Mouse (Mus musculus) T-helper 2 cell (primary cell): ENCODE measurements around the gene Pqlc2.

Source experiments
- in situ Hi-C: fragments of 300-600 bp; cut with MboI, MseI; formaldehyde crosslinking; loops from one replicate; pipeline ENCODE4 v1.15.1; 2025; ENCODE audit warnings: high pct_unique_total_duplicates

Gene Pqlc2

DNA sequence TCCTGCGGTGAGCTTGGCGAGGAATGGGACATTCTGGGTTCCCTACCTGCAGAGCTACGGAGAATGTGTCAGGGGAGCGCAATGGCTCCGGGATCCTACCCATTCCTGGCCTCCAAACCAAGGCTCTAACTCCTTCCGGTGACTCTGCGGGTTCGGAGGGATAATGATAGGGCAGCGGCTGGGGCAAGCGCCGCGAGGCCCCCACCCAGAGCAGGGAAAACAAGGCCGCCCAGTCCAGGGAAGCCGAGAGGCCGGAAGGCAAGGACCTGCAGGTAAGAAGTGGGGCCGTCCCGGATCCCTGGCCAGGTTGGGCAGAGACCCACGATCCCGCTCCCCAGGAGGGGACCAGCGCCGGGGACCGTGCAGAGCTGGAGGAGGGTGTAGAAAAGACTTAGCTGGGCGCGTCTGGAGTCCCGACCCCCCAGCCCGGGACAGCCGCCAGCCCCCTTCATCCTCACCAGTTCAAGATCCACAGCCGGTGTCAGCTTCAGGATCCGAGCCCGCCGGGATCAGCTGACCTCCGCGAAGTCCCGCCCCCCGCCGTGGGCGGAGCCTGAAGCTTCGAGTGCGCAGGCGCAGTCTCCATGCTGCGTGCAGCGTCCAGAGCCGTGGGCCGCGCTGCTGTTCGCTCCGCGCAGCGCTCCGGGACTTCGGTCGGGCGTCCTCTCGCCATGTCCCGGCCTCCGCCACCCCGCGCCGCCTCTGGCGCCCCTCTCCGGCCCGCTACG lies at the start of gene Pqlc2, which contains the start of gene Akr7a5:
TSS of gene Pqlc2 (minus strand) at position 538 of the 728 bp plus-strand sequence.
TSS of gene Akr7a5 (plus strand) at position 574 of the 728 bp plus-strand sequence.
- in situ Hi-C loops: no loop called here

DNA sequence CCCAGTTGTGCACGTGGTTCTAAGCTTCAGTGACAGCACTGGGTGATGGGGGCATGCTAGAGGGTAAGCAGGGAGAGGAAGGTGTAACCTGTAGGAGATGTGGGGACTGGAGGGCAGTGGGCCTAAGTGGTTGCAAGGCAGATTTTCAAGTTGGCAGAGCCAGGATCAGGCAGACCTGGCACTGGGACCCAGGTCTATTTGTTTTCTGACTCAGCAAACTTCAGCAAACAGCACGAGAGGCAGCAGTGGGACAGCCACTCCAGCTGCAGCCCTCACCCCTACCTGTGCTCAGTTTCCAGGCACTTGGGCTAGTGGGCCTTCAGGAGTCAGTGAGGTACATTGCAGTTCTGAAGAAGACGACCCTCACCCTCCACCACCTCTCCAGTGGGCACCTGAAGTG lies 46.7 kb upstream of the Pqlc2 start:
- in situ Hi-C loops: no loop called here

DNA sequence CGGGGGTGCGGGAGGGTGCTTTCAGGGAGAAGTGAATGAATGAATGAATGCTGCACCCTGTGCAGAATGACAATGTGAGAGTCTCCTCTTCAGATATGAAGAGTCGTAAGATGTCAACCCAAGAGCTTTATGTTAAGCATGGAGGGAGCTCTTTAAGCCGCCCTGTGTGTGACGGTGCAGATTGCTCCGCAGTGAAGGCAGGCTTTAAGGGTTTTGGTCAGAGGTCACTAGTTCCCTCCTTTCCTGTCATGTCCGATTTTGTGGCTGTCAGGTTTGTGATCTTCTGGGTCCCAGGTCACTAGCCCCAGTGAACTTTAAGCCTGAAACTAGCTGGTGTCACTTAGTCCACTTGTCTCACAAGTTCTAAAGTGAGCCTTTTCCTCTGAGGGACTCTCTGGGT lies 42.3 kb upstream of the Pqlc2 start:
- in situ Hi-C loops: no loop called here

DNA sequence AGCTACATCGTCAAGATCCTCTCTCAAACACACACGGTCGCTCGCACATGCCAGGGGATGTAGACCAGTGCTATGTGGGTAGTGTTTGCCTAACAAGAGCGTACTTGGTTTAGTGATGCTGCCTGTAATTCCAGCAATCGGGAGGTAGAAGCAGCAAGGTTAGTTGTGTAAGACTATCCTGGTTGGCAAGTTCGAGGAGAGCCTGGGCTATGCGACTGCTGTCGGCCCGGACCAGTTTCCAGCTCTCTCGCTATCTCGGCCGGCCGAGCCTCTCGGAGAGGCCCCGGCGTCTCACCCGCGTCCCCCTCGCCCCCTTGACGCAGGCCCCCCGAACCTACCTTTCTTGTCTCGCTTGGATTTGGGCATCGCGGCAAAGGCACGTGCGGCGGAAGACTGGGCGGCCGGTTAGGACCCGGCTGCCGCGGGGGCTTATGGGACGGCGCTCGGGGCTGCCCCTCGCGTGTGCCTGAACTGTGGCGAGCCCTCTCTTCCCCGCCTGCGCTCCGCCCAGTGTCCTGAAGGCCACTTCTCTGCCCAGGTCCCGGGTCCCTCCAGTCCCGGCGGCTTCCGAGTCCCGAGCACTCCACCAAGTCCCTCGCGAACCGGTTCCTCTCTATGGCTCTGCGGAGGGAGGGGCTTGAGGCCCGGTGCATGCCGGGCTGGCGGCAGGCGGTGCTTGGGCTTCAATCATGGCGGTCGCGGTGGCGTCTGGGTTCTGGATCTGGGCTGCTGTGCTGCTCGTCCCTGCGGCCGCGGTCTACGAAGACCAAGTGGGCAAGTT lies 41.6 kb upstream of the Pqlc2 start, which contains the start of the genes Mrto4, Emc1 and Ubr4:
TSS of gene Mrto4 (minus strand) at position 646 of the 781 bp plus-strand sequence.
TSS of gene Emc1 (plus strand) at position 657 of the 781 bp plus-strand sequence.
TSS of gene Ubr4 (plus strand) at position 679 of the 781 bp plus-strand sequence.
- in situ Hi-C loops: no loop called here

DNA sequence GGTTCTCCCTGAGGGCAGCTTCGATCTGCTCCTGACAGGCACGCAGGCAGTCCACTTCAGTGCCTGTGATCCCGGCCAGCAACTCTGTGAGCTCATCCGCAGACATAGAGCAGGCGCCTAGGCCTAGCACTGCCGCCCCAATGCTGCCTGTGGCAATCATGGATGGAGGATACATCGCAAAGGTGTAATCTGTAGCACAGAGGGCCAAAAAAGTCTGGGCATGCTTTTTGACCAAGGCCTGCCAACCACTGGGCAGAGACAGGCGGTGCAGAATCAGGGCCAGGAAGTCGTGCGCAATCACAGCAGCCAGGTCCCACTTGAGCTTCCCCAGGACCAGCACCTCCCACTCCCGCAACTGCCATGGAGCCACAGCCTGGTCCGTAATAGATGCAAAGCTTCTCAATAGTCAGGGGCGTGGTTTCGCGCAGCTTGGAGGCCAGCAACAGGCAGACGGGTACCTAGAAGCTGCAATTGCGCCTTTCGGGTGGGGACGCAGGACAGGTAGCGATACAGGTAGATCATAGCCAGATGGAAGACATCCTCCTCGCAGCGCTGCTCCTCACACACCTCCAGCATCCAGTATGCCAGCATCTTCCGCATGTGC lies 35.0 kb upstream of the Pqlc2 start:
- in situ Hi-C loops: no loop called here

DNA sequence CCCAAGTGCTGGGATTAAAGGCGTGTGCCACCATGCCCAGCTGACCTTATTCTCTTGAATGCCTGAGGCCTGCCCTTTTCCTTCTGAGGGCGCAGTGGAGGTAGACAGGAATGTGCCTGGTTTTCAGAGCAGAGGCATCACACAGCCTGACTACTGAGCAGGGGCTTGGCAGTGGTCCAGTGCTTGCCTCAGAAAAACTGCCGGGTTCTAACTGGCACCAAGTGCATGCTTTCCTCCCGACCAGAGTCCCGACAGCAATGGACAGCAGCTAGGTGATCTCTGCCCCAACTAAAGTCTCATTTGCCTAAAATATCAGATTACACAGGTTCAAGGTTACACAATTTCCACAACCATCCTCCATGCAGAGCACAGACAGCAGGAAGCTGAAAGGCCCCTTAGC lies 33.2 kb upstream of the Pqlc2 start:
- in situ Hi-C loops: no loop called here

DNA sequence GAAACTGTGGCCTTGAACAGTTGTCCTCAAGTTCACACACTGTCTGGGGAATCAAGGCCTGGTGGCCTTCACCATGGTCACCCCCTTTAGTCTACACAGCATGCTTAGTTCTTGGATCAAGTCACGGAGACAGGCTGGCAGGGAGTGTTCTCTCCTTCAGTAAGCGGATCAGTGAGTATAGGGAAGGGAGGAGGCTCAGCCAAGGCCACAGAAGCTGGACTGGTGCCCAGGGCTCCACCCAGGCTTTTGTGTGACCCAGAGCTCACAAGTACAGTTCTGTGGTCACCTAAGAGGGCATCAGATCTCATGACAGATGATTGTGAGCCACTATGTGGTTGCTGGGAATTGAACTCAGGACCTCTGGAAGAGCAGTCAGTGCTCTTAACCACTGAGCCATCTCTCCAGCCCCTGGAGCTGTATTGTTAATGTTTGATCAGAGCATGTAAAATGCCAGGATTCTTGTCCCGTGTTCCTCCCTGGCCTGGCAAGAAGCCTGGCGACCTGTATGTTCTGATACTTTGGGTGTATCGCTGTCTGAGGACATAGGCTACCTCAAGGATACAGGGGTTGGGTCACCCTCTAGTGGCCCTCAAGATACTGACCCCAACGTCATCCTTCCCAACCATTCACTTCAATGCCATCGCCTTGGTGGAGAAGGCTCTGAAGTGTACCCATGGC lies 31.2 kb upstream of the Pqlc2 start:
- in situ Hi-C loops: no loop called here

DNA sequence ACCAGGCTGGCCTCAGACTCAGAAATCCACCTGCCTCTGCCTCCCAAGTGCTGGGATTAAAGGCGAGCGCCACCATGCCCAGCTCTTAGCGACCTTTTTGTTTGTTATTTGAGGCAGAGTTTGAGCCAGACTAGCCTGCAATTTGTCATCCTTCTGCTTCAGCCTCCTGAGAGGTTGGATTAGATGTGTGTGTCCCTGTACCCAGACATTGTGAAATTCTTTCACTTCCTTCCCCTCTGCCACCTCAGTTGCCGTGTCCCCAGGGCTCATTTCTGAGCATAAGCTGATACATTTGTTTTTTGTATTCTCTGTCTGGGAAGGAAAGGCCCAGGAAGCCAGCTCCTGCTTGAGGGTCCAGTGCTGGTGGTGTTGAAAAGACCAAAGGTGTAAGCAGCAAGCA lies 30.3 kb upstream of the Pqlc2 start:
- in situ Hi-C loops: no loop called here

DNA sequence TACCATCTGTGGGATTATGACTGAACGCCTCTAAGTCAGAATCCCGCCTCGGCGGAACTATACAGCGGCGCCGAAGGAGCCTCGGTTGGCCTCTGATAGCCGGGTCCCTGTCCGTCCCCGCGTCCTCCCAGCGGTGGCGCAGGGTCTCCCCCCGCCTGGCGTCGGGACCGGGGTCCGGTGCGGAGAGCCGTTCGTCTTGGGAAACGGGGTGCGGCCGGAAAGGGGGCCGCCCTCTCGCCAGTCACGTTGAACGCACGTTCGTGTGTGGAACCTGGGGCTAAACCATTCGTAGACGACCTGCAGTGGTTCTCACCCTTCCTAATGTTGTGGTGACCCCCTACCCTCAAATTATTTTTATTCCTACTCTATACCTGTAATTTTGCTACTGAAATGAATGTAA lies 27.6 kb upstream of the Pqlc2 start:
- in situ Hi-C loops: loop anchor here (10.0 kb wide), 1 partner anchor 1123 kb away; the partner anchor contains the start of gene Hp1bp3

DNA sequence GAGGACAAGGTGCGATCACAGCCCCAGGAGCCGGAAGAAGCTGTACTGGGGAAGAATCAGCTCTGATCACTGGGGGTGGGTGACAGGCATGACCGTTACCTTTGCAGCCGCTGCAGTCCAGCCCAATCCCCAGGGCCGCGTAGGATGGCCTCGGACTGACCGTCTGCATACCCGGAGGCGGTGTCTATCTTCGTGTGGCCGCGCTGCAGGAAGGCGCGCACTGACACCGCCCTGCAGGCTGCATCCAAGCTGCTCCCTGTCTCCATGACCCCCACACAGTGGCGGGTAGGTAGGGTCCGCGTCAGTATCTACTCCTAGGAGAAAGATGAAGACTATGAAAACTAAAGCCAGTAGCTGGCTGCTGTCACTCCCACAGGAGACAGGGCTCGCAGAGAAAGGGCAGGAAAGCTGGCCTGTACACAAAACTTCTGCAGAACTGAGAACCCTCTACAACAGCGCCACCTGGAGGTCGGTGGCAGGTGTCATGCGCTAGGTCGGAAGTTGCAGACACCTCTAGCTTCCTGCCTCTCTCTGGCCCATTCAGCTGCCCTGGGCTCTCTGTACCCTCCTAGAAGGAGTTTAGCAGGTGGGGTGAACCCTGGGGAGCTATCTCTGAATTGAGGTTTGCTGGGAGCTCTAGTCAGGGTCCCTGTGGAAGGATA lies 26.4 kb upstream of the Pqlc2 start:
- in situ Hi-C loops: loop anchor here (10.0 kb wide), 1 partner anchor 1122 kb away; the partner anchor contains the start of gene Hp1bp3

DNA sequence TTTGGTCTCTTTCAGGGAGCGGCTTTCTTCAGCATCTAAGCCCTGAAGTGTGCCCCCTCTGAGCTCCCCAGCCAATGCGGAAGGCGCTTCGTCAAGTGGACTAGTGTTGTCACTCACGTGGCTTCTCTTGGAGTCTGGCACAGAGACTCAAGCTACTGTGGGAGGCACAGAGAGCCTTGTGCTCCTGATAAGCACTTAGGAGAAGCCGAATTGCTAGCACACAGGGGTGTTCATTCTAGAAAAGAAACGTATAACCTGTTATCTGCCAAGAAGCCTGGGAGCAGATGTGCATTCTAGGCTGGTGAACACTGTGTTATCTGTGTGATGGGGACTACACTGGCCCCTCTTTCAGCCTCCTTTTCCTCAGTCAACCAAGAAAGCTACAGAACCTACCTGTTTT lies 25.0 kb upstream of the Pqlc2 start:
- in situ Hi-C loops: loop anchor here (10.0 kb wide), 1 partner anchor 1121 kb away; the partner anchor contains the start of gene Hp1bp3

DNA sequence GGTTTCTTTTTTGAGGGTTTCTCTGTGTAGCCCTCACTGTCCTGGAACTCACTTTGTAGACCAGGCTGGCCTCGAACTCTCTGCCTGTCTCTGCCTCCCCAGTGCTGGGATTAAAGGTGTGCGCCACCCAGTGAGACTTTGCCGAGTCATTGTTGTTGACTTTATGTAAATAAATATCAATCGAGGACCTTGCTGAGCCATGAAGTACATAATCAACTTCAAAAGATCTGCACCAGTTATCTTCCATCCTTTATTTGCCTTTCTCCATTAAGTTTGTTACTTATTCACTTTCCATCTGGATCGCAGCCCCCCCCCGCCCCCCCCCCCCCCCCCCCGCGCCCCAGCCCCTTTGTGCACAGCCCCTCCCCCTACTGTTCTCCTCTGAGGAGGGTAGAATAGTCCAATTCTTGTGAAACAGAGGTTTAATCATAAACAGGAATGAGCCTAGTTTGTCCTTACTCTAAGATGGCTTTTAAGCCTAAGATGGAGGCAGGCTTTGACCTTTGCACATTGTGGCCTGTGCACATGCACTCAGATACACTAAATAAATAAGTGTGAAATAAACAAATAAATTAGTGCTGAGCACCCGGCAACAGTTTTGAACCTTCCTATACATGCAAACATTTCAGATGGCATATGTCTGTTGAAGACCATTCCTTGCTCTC lies 24.3 kb upstream of the Pqlc2 start:
- in situ Hi-C loops: loop anchor here (10.0 kb wide), 1 partner anchor 1120 kb away; the partner anchor contains the start of gene Hp1bp3

DNA sequence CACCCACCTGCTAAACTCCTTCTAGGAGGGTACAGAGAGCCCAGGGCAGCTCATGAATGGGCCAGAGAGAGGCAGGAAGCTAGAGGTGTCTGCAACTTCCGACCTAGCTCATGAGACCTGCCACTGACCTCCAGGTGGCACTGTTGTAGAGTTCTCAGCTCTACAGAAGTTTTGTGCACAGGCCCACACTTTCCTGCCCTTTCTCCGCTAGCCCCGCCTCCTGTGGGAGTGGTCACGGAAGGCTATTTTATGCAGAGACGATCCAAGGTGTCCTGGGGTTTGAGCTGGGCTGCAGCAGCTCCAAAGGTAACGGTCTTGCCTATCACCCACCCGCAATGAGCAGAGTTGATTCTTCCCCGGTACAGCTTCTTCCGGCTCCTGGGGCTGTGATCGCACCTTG lies 20.1 kb upstream of the Pqlc2 start:
- in situ Hi-C loops: loop anchor here (10.0 kb wide), 1 partner anchor 1116 kb away; the partner anchor contains the start of gene Hp1bp3

DNA sequence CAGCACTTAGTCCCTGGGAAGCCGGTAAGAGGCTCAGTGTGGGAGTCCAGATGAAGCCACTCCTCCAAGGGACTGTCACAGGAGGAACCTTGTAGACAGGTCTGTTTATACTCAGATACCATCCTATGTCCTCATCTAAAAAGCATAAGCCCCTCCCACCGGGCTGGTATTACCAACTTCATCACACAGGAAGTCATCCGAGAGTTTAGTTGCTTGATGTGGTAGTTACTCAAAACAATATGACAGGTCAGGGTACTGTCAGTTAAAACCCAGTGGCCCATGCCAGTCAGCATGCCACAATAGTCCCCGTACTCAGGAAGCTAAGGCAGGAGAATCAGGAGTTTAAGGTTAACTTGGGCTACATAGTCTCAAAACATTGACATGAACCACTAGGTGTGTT lies 9.2 kb upstream of the Pqlc2 start:
- in situ Hi-C loops: no loop called here

DNA sequence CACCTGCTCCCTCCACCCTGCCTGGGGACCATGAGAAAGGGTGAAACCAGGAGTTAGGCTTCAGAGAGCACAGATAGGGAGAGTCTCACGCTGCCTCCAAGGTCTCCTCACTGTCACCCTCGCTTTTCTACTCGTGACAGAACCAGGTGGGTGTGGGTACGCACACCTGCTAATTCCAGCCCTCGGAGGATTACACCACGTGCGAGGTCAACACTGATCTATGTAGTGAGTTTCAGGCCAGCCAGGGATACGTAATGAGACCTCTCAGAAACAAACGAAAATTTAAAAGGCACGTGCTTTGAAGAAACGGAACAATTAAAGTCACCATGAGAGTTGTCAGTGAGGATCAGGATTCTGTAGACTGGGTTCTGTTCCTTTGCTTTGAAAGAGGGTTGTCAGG lies 7.9 kb upstream of the Pqlc2 start:
- in situ Hi-C loops: no loop called here

DNA sequence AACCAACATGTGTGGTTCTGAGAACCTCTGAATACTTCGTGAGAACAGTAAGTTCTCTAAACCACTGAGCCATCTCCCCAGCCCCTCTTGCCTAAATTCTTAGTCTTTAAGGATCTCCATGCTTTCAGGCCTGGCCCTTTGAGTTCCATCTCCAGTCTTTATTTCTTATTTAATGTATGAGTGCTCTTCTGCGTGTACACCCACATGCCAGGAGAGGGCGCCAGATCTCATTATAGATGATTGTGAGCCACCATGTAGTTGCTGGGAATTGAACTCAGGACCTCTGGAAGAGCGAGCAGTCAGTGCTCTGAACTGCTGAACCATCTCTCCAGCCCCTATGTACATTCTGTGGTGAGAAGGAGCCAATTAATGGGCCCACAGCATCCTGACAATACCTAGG lies 2.1 kb upstream of the Pqlc2 start:
- in situ Hi-C loops: no loop called here

DNA sequence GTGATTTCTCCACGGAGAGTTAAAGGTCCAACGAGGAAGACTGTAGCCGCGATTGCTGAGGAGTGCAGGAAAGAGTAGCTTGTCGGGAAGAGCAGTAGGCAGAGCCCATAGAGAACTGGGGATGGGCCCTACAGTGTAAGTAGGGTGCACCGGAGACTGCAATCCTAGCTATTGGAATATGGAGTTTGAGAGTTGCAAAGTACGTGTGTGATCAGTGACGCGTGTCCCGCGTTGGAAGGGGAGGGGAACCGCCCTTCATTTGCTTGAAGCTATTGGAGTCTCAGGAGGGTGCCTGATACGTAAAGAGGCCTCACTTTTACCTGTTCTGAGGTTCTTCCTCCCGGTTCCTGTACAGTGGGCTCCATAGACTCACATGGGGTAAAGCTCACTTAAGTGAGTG lies 1.2 kb upstream of the Pqlc2 start:
- in situ Hi-C loops: no loop called here

DNA sequence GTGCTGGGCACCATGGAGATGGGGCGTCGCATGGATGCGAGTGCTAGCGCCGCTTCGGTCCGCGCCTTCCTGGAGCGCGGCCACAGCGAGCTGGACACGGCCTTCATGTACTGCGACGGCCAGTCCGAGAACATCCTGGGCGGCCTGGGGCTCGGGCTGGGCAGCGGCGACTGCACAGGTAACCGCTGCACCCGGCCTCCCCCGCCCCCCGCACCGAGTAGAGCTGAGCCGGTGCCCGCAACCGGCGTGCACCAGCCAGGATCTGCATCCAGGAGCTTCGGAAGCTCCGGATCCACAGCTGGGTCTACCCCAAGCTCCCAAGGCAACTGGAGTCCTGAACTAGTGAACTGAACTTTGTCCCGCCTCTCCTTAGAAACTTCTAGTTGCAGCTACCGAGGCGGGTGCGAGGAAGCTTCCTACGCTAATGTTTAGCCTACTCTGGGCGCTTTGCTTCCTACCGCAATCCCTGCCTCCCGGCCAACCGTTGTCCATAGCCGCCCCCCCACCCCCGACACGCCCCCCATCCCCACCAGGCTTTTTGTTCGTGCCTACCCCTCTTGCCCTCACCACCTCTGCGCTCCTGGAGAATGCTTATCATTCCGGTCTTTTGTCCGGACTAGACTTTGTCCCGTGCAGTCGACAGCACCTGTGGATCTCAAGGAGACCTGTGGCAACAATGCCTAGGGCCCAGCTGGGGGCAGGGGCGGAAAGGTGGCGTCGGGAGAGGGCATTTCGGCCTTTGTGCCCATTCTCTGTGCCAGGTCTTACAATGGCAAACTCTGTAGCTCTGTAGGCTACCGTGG lies 592 bp upstream of the Pqlc2 start:
- in situ Hi-C loops: no loop called here

DNA sequence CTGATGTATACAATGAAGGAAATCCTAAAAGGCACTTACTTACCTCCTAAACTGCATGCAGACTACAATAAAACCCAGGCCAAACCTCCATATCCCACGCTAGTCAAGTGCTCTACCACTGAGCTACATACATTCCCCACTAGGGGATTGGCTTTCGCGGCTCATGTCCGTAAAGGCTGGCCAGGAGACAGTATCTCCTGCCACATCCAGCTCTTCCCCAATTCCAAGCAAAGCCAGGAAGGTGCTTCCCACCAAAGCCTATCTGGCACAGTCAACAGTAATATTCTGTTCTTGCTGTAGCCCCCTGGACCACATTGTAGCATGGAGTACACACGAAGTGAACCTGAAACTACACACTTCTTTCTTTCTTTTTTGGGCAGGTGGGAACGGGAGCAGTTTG lies 857 bp downstream of the Pqlc2 start:
- in situ Hi-C loops: no loop called here

DNA sequence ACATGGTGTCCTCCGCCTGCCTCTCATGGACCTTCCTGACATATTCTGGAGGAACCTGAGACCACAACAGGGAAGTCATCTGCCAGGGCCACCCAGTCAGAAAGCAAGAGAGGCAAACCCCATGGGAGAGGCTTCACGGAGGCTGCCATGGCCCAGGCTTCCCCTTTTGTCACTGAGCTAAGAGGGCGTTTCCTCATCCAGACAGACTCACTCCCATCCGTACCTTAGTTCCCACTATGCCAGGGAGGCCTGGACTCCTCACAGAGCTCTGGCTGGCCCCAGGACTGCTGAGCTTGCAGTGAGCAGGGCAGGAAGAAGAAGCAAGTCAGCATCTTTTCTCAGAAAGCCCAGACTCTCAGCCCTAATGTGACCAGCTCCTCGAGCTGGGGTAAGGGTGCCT lies 2.6 kb downstream of the Pqlc2 start:
- in situ Hi-C loops: no loop called here
